Mouse (Mus musculus) testis, adult 2 months (tissue): ENCODE results near the gene Zfp341.

ENCODE experiments used
- CTCF ChIP-seq: fragments of 200-500 bp; IDR thresholded peaks from 2 replicates; pipeline ENCODE4 v1.5.1; 2012; ENCODE audit warnings: low read depth, mild to moderate bottlenecking, inconsistent platforms, low read length, moderate library complexity; ENCODE audit not compliant: control insufficient read depth, insufficient read depth, insufficient replicate concordance
- POLR2A ChIP-seq: fragments of 200-500 bp; IDR thresholded peaks from 2 replicates; pipeline ENCODE4 v1.6.1; 2012; ENCODE audit warnings: low read depth, mild to moderate bottlenecking, inconsistent platforms, low read length, moderate library complexity; ENCODE audit not compliant: control insufficient read depth

GRCm38 (mm10) chr2:154659070-154659469, 46.0 kb downstream of the Zfp341 start:
- no peak for TF ChIP-seq CTCF
- no peak for TF ChIP-seq POLR2A
